Mouse (Mus musculus) megakaryocyte, embryonic 14.5 days (primary cell): Measurements from ENCODE around the gene Pxdn.

Source experiments
- FLI1 ChIP-seq: IDR thresholded peaks from 2 replicates; pipeline ENCODE4 v1.6.1; 2012; ENCODE audit warnings: low read length, inconsistent platforms, mixed read lengths
- GATA1 ChIP-seq: IDR thresholded peaks from 3 replicates; pipeline ENCODE4 v1.6.1; 2012; ENCODE audit warnings: mixed read lengths, low read length, inconsistent platforms, borderline replicate concordance

- TF ChIP-seq FLI1: no peak
- TF ChIP-seq GATA1: no peak
Observed at GRCm38 (mm10) chr12:29921481-29921880, 15.9 kb upstream of the Pxdn start.
